Mouse (Mus musculus) thymus, adult 2 months (tissue): ENCODE results near the gene Gm20388.

Experiments used
- CTCF ChIP-seq: fragments of 200-500 bp; IDR thresholded peaks from 2 replicates; pipeline ENCODE4 v1.5.1; 2012; ENCODE audit warnings: mild to moderate bottlenecking, control low read depth, low read length, moderate library complexity, borderline replicate concordance; ENCODE audit not compliant: control insufficient read depth, poor library complexity, insufficient read depth; ENCODE audit errors: extremely low read depth
- POLR2A ChIP-seq: fragments of 200-500 bp; IDR thresholded peaks from 2 replicates; pipeline ENCODE4 v1.6.1; 2012; ENCODE audit warnings: mild to moderate bottlenecking, low read length, control low read depth, moderate library complexity; ENCODE audit not compliant: control insufficient read depth, poor library complexity, insufficient read depth; ENCODE audit errors: extremely low read depth

GRCm38 (mm10) chr8:124105869-124106268, 4195.2 kb downstream of the Gm20388 start:
- TF ChIP-seq POLR2A (no peak), CTCF (no peak)
